Mouse (Mus musculus) kidney, adult 10 weeks (tissue): ENCODE results near the gene Tsc22d3. TPM values are rescaled to one million over a fixed set of nuclear protein-coding genes. Genes with fewer than 3 reads are reported as not detected.

Source experiments
- polyA plus RNA-seq: library from polyadenylated mRNA; stranded (reverse); fragments of 350-450 nt; fragmentation: Illumina TruSeq; extraction: RNeasy Lipid Tissue Mini Kit (QIAGEN cat#74804); gene quantifications from one replicate; pipeline ENCODE4 v1.2.3, GENCODE M21; 2014; ENCODE audit warnings: low read depth, low replicate concordance

The Tsc22d3 gene
- polyA plus RNA-seq, result 47.2 TPM

GRCm38 (mm10) chrX:140600410-140601109 lies at the start of gene Tsc22d3:
TSS of gene Tsc22d3 (minus strand) at chrX:140600659.

Other genes starting within 250 kb of the Tsc22d3 start
- 69.7 TPM for gene Prps1, start 144.0 kb downstream of the Tsc22d3 start, polyA plus RNA-seq
- 43.9 TPM for gene Mid2, start 63.9 kb upstream of the Tsc22d3 start, polyA plus RNA-seq
- not detected for gene Tex13b, start 212.8 kb upstream of the Tsc22d3 start, polyA plus RNA-seq